Mouse (Mus musculus) lung, postnatal 0 days (tissue): ENCODE data around the gene Gm45716. TPM values are rescaled to one million over a fixed set of nuclear protein-coding genes. Genes with fewer than 3 reads are reported as not detected.

Experiments
- ATAC-seq: fragments of 200-750 bp; cut with Nextera tagmentation; 2 replicates; pipeline ENCODE4 v1.8.0; 2017; ENCODE audit warnings: moderate library complexity
- DNase-seq: peaks from one replicate; pipeline ENCODE4 v3.0.0-alpha.2; 2016; ENCODE audit warnings: low spot score
- H3K27ac ChIP-seq: fragments of 300-500 bp; sonication (generic); 2 replicates; pipeline ENCODE4 v1.5.1; 2014; ENCODE audit warnings: antibody characterized with exemption, mild to moderate bottlenecking, low read length, mixed read lengths
- H3K27me3 ChIP-seq: fragments of 300-500 bp; sonication (generic); replicated peaks from 2 replicates; pipeline ENCODE4 v1.6.1; 2014; ENCODE audit warnings: low read length, mixed read lengths; ENCODE audit not compliant: insufficient read depth
- H3K36me3 ChIP-seq: fragments of 300-500 bp; sonication (generic); 2 replicates; pipeline ENCODE4 v1.6.1; 2014; ENCODE audit warnings: low read length, mixed read lengths; ENCODE audit not compliant: insufficient read depth
- H3K4me1 ChIP-seq: fragments of 300-500 bp; sonication (generic); 2 replicates; pipeline ENCODE4 v1.6.1; 2014; ENCODE audit warnings: antibody characterized with exemption, low read depth, low read length, mixed read lengths; ENCODE audit not compliant: insufficient read depth
- H3K4me2 ChIP-seq: fragments of 300-500 bp; sonication (generic); replicated peaks from 2 replicates; pipeline ENCODE4 v1.6.1; 2014; ENCODE audit warnings: low read depth, mild to moderate bottlenecking, low read length, moderate library complexity, mixed read lengths
- H3K4me3 ChIP-seq: fragments of 300-500 bp; sonication (generic); 2 replicates; pipeline ENCODE4 v1.5.1; 2014; ENCODE audit warnings: low read depth, low read length
- H3K9ac ChIP-seq: fragments of 300-500 bp; sonication (generic); replicated peaks from 2 replicates; pipeline ENCODE4 v1.6.1; 2014; ENCODE audit warnings: low read depth, mild to moderate bottlenecking
- H3K9me3 ChIP-seq: fragments of 300-500 bp; sonication (generic); 2 replicates; pipeline ENCODE4 v1.6.1; 2016; ENCODE audit warnings: low read length, mixed read lengths
- CTCF ChIP-seq: IDR thresholded peaks from 2 replicates; pipeline ENCODE4 v1.5.1; 2016; ENCODE audit warnings: antibody characterized with exemption, mild to moderate bottlenecking
- EP300 ChIP-seq: IDR thresholded peaks from 2 replicates; pipeline ENCODE4 v1.6.1; 2016; ENCODE audit warnings: antibody characterized with exemption, mild to moderate bottlenecking, control low read depth
- WGBS: fragments of 180-500 bp; shearing (Covaris S2); extraction: QIAGEN DNeasy Blood & Tissue Kit; methylation state at CpG from one replicate; pipeline ENCODE4 v1.1.7; 2014; 5-methylcytosine and 5-hydroxymethylcytosine counted together
- polyA plus RNA-seq: library from polyadenylated mRNA; unstranded; fragments of >200 nt; fragmentation: Nextera tagmentation; extraction: Ambion mirVana; gene quantifications from 2 replicates; pipeline ENCODE4 v1.2.1, GENCODE M21; 2015

Gm45716 gene
- polyA plus RNA-seq, 1 experiment from 2014 or later = 11.9 TPM

DNA sequence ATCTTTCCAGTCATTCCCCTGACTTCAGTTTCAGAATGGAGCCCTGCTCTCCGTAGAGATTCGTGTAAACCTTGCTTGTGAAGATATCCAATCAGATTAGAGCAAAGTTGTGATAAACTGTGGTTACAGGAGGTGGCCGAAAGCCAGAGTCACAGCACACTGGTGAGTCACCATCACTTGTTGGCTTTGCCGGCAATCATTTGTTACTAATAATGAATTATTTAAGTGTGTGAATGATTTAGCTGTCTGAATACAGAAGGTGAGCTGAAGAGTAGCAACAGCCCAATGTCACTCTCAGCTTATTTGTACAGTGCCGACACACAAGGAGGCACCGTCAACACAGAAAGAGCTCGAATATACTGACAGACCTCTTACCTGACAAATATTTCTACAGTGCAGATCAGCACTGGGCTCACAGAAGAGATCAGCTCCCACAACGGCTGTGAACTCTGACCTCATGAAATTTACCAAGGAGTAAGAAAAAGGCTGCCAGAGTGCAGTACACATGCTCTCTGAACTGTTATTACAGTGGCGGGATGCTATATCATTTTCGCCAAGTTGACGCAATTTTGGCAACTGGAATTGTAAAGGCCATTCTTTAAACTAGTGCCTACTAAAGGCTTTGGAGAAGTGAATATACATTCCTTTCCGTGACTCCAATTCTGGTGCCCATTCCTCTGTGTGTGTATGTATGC, 9.2 kb downstream of the Gm45716 start:
- WGBS = 46% methylated on average over 12 of the region's 12 CpGs
- ATAC-seq = no peak

DNA sequence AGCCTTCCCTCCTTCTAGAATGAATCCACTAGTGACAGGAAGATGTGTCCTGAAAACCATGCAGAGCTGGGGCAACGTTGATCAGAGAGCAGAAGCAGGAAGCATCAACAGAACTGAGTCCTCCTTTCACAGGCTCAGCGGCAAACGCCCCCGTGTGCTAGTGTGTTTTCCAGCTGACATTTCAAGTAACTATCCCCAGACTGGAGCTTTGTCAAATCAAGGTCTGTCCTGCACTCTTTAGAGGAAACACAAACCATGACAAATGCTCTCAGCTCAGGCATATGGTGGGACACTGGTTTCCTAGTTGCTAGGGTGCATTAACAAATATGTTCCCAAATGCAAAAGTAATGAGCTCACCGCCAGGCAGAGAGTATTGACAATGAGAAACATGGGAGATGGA, 10.6 kb downstream of the Gm45716 start:
- Histone ChIP-seq H3K9me3 (no peaks in the 10 kb centered on the region), H3K9ac (no peak overlapping the region), H3K27me3 (no peaks in the 10 kb centered on the region), H3K36me3 (no peaks in the 10 kb centered on the region), H3K4me1 (peaks cover 3% of the 10 kb centered on the region; the same call in 1 of the 2 replicates), H3K4me3 (no peak overlapping the region), H3K4me2 (no peak overlapping the region), H3K27ac (no peak overlapping the region)
- 51% methylated on average over 5 of the region's 5 CpGs for WGBS
- ATAC-seq = no peak
- no peak for DNase-seq
- TF ChIP-seq EP300 (no peak), CTCF (no peak)

More for the DNA sequence above, 9.2 kb downstream of the Gm45716 start:
- Histone ChIP-seq H3K4me1 (peaks cover 3% of the 10 kb centered on the region; the same call in 1 of the 2 replicates), H3K27me3 (no peaks in the 10 kb centered on the region), H3K36me3 (no peaks in the 10 kb centered on the region), H3K4me2 (no peak overlapping the region), H3K27ac (no peak overlapping the region), H3K4me3 (no peak overlapping the region), H3K9me3 (no peaks in the 10 kb centered on the region), H3K9ac (no peak overlapping the region)
- DNase-seq = peak; percentile 50
- no peak for TF ChIP-seq CTCF
- TF ChIP-seq EP300 = no peak

DNA sequence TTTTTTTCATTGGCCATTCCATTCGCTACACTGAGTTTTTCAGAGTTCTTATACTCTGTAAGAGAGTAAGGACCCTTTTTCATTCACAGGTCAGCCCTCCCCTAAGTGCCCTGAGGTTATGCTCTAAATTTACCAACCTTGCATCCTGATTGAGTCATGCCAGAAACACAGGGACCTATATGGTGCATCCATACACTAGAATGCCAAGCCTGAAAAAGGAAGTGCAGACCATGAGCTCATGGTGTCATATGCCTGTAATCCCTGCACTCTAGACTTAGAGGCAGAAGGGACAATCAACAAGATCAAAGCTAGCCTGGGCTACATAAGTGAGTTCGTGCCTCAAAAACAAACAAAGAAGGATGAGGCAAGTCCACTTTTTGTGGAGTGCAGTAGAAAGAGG, 13.3 kb downstream of the Gm45716 start:
- H3K27me3 ChIP-seq = no peaks in the 10 kb centered on the region
- H3K36me3 ChIP-seq = no peaks in the 10 kb centered on the region
- no peak overlapping the region for H3K9ac ChIP-seq
- H3K27ac ChIP-seq = no peak overlapping the region
- H3K4me2 ChIP-seq = no peak overlapping the region
- ATAC-seq (no peak), DNase-seq (no peak)
- peaks cover 3% of the 10 kb centered on the region; the same call in 1 of the 2 replicates for H3K4me1 ChIP-seq
- H3K4me3 ChIP-seq = no peak overlapping the region
- 81% methylated on average over 2 of the region's 2 CpGs for WGBS
- TF ChIP-seq CTCF (no peak), EP300 (no peak)
- H3K9me3 ChIP-seq = no peaks in the 10 kb centered on the region

DNA sequence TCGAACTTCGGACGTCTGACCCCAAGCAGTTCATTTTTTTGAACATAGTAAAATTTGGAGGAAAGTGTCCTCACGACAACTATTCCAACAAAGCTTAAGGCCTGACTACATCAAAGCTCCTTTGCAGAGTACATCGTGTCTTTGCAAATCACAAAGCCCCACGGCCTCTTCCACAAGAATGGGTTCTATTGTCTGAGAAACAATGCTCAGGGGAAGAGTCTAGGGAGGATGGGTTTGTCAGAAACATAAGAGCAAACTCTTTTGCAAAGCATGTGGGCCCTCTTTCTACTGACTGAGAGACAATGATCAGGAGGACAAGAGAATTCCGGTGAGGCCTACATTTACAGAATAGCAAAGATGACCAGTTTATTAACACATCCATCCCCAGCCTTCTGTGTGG, 26.8 kb downstream of the Gm45716 start:
- Histone ChIP-seq H3K4me2 (no peak overlapping the region), H3K4me1 (no peaks in the 10 kb centered on the region), H3K9ac (no peak overlapping the region), H3K4me3 (no peak overlapping the region), H3K36me3 (no peaks in the 10 kb centered on the region), H3K27me3 (no peaks in the 10 kb centered on the region), H3K27ac (no peak overlapping the region), H3K9me3 (no peaks in the 10 kb centered on the region)
- TF ChIP-seq EP300 (no peak), CTCF (no peak)
- DNase-seq (no peak), ATAC-seq (no peak)
- WGBS = 76% methylated on average over 7 of the region's 7 CpGs

DNA sequence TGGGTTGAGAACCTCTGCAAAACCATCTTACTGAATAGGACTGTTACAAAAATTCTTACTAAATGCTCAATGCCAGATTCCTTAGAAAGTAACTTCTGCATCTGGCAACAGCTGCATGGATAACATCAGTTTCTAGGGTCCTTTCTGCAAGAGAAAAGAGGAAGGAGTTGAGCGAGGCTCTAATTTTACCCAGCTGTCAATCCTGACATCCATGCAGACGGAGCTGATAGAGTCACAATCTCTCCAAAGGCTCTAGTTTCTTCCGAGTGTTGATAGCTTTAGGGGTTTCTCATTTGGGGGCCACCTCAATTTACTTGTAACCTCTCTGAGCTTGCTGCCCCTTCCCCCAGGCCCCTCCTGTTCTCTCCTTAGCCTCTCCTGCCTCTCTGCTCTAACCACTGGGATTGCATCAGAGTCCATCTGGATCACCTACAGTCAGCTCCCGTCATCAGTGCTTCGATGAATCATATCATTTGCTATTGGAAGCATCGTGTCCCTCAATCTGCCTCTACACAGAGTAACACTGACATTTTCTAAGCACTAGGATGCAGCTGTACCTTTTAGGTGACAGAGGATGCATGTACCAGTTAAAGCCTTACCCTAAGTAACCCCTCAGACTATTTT, 32.7 kb downstream of the Gm45716 start:
- 73% methylated on average over 6 of the region's 6 CpGs for WGBS
- no peak for ATAC-seq
- DNase-seq = no peak
- Histone ChIP-seq H3K27me3 (no peaks in the 10 kb centered on the region), H3K9me3 (no peaks in the 10 kb centered on the region), H3K4me1 (no peaks in the 10 kb centered on the region), H3K4me3 (no peak overlapping the region), H3K27ac (no peak overlapping the region), H3K36me3 (no peaks in the 10 kb centered on the region), H3K4me2 (no peak overlapping the region), H3K9ac (no peak overlapping the region)
- TF ChIP-seq CTCF = no peak
- no peak for TF ChIP-seq EP300

DNA sequence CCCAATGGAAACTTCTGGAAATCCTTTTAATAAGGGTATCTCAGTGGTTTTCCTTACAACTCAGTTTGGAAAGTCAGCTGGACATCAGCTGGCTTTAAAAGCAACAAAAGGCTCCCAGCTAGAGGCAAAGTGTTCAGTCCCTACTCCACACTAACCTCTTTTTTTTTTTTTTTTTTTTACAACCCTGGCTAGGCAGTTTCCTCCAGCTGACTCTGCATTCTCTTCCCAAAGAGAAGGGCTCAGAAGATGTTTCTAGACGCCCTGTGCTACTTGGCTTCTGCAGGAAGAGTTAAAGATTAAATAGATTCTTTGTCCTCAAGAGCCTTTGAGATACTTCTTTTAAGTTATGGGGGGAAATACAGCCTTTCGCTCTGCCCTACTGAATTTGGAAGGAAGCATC, 33.3 kb downstream of the Gm45716 start:
- ATAC-seq = no peak

More for the DNA sequence above, 33.3 kb downstream of the Gm45716 start:
- Histone ChIP-seq H3K27me3 (no peaks in the 10 kb centered on the region), H3K27ac (no peak overlapping the region), H3K4me2 (no peak overlapping the region), H3K36me3 (no peaks in the 10 kb centered on the region), H3K4me1 (no peaks in the 10 kb centered on the region), H3K9me3 (no peaks in the 10 kb centered on the region), H3K4me3 (no peak overlapping the region), H3K9ac (no peak overlapping the region)
- DNase-seq = no peak
- 25% methylated on average over 2 of the region's 2 CpGs for WGBS
- no peak for TF ChIP-seq EP300
- no peak for TF ChIP-seq CTCF
